Mouse (Mus musculus) kidney, adult 2 months (tissue): Measurements from ENCODE around the gene Gm18596.

Source experiments
- CTCF ChIP-seq: fragments of 200-500 bp; conservative IDR thresholded peaks from 2 replicates; pipeline ENCODE4 v1.5.1; 2011; ENCODE audit warnings: low read depth, mild to moderate bottlenecking, control low read depth, low read length, moderate library complexity, mixed read lengths; ENCODE audit not compliant: insufficient read depth, insufficient read length
- POLR2A ChIP-seq: fragments of 200-500 bp; IDR thresholded peaks from one replicate; pipeline ENCODE4 v1.6.1; 2011; ENCODE audit warnings: low read depth, low read length, control low read depth

DNA sequence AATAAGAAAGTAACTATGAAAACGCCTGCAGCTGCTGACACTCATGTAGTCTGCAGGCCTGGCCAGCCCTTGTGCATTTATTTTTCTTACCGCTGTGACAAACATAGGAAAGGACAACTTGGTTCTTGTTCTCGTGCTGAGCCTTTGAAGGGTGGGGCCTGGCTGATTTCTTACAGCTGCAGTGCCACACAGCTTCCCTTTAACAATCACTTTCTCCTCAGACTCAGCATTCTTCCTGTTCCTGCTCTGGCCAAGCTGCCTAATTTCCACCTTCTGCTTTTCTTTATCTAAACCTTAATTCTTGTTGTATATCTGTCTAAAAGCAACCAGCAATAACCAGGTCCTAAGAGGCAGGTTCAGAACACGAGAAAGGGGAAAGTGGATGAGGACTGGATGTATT is 28.7 kb downstream of the Gm18596 start:
- no peak for TF ChIP-seq CTCF
- no peak for TF ChIP-seq POLR2A
